Mouse (Mus musculus) bone marrow, adult 2 months (tissue): ENCODE measurements around the gene Chit1.

ENCODE experiments used
- CTCF ChIP-seq: fragments of 200-500 bp; IDR thresholded peaks from 2 replicates; pipeline ENCODE4 v1.5.1; 2011; ENCODE audit warnings: low read length, control low read depth; ENCODE audit not compliant: control insufficient read depth, insufficient read depth
- POLR2A ChIP-seq: fragments of 200-500 bp; IDR thresholded peaks from 2 replicates; pipeline ENCODE4 v1.6.1; 2011; ENCODE audit warnings: low read depth, mild to moderate bottlenecking, control low read depth, low read length, borderline replicate concordance; ENCODE audit not compliant: control insufficient read depth

- TF ChIP-seq POLR2A (no peak), CTCF (0 out of 2 replicates have a peak, but pooled peaks have one; percentile 5)
These were observed 43.6 kb downstream of the Chit1 start for GRCm38 (mm10) chr1:134154655-134155054.
